Mouse (Mus musculus) embryonic facial prominence, embryonic 11.5 days (tissue): Measurements from ENCODE around the gene Gm7030. TPM values are rescaled to one million over a fixed set of nuclear protein-coding genes. Genes with fewer than 3 reads are reported as not detected.
"Not testable (repeated sequence)": the region's sequence is repeated elsewhere in the genome, so short reads cannot be mapped to it uniquely, and the experiment has no call there.

Source experiments
- ATAC-seq: fragments of 200-750 bp; cut with Nextera tagmentation; replicated peaks from 2 replicates; pipeline ENCODE4 v1.8.0; 2017; ENCODE audit warnings: low read depth; ENCODE audit not compliant: insufficient number of reproducible peaks, low FRiP score, low TSS enrichment
- DNase-seq: peaks from one replicate; pipeline ENCODE4 v3.0.0-alpha.2; 2015; ENCODE audit warnings: low spot score
- H3K27ac ChIP-seq: fragments of 300-500 bp; sonication (generic); replicated peaks from 2 replicates; pipeline ENCODE4 v1.5.1; 2014; ENCODE audit warnings: mild to moderate bottlenecking, low read depth, low read length, control low read depth
- H3K27me3 ChIP-seq: fragments of 300-500 bp; sonication (generic); 2 replicates; pipeline ENCODE4 v1.6.1; 2014; ENCODE audit warnings: mild to moderate bottlenecking, low read length, moderate library complexity, mixed read lengths; ENCODE audit not compliant: control insufficient read depth, insufficient read depth
- H3K36me3 ChIP-seq: fragments of 300-500 bp; sonication (generic); replicated peaks from 2 replicates; pipeline ENCODE4 v1.6.1; 2014; ENCODE audit warnings: low read depth, mild to moderate bottlenecking, low read length, moderate library complexity, mixed read lengths; ENCODE audit not compliant: control insufficient read depth, insufficient read depth
- H3K4me1 ChIP-seq: fragments of 300-500 bp; sonication (generic); 2 replicates; pipeline ENCODE4 v1.6.1; 2014; ENCODE audit warnings: low read length, mixed read lengths; ENCODE audit not compliant: control insufficient read depth, insufficient read depth
- H3K4me2 ChIP-seq: fragments of 300-500 bp; sonication (generic); 2 replicates; pipeline ENCODE4 v1.6.1; 2014; ENCODE audit warnings: low read depth, mild to moderate bottlenecking, control low read depth, low read length, moderate library complexity
- H3K4me3 ChIP-seq: fragments of 300-500 bp; sonication (generic); 2 replicates; pipeline ENCODE4 v1.5.1; 2014; ENCODE audit warnings: low read depth, low read length, control low read depth
- H3K9ac ChIP-seq: fragments of 300-500 bp; sonication (generic); replicated peaks from 2 replicates; pipeline ENCODE4 v1.6.1; 2014; ENCODE audit warnings: mild to moderate bottlenecking, control low read depth, low read length
- H3K9me3 ChIP-seq: fragments of 300-500 bp; sonication (generic); replicated peaks from 2 replicates; pipeline ENCODE4 v1.6.1; 2016; ENCODE audit warnings: mild to moderate bottlenecking, low read length, inconsistent platforms, mixed read lengths; ENCODE audit not compliant: control insufficient read depth
- WGBS: fragments of 180-500 bp; shearing (Covaris S2); extraction: QIAGEN DNeasy Blood & Tissue Kit; methylation state at CpG from one replicate; pipeline ENCODE4 v1.1.7; 2014; 5-methylcytosine and 5-hydroxymethylcytosine counted together
- polyA plus RNA-seq: library from polyadenylated mRNA; unstranded; fragments of >200 nt; fragmentation: Nextera tagmentation; extraction: Ambion mirVana; gene quantifications from 2 replicates; pipeline ENCODE4 v1.2.1, GENCODE M21; 2014

Gene Gm7030
- polyA plus RNA-seq, 1 experiment from 2014 or later: not detected

DNA sequence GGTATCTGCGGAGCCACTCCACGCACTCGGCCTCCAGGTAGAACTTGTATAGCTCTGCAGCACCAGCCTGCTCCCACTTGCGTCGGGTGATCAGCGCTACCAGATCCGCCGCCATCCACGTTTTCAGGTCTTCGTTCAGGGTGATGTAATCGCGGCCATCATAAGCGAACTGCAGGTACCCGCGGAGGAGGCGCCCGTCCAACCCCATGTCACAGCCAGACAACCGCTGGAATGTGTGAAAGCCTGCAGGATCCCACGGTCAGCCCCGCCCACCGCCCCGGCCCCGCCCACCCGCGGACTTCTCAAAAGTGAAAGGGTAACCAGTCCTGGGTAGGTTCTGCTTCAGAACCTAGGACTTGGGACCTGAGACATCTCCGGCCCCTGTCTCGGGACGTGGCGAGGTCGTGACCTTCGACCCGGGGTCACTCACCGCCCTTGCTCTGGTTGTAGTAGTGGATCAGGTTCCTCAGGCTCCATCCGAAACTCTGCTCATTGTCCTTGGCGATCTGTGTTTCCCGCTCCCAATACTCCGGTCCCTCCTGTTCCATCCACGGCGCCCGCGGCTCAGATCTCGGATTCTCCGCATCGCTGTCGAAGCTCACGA, 45.9 kb downstream of the Gm7030 start:
- Histone ChIP-seq H3K9me3 (no peaks in the 10 kb centered on the region), H3K4me3 (peak overlapping the region; percentile 38), H3K27me3 (peaks cover 12% of the 10 kb centered on the region), H3K27ac (no peak overlapping the region), H3K4me2 (peak overlapping the region; percentile 66), H3K4me1 (no peaks in the 10 kb centered on the region), H3K36me3 (no peaks in the 10 kb centered on the region), H3K9ac (peak overlapping the region; percentile 52)
- DNase-seq (peak; percentile 65), ATAC-seq (peak; percentile 68)
- under 1% methylated on average over 46 of the region's 46 CpGs for WGBS

DNA sequence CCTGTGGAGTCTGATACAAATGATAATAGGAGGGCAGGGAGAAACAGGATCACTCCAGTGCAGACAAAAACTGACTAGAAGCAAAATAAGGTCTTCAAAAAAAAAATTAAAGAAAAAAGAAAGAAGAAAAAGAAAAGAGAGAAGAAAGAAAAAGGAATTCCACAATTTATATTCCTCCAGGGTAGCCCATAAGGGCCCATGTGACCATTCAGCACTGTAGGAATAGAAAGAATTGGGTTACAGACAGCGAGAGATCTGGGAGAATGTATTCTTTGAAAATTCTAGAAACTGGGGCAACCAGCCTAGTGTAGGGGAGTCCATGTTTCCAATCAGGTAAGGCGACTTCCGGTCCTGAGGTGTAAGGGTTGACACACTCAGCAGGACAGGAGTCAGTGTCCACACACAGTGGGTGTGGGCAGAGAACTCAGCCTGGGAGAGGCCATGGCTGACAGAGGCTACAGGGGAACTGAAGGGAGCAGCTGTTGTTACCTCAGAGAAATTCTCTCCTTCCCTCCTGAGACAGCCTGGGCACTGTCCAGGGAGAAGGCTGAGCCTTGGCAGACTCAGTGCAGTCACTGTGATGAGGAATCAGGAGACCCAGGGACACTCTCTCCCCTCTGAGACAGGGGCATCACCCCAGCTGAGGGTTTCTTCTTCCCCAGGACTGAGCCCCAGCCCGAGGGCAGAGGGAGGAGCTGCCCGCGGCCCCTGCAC, 46.5 kb downstream of the Gm7030 start:
- WGBS: 48% methylated on average over 3 of the region's 6 CpGs
- peak overlapping the region; percentile 66 for H3K4me2 ChIP-seq

DNA sequence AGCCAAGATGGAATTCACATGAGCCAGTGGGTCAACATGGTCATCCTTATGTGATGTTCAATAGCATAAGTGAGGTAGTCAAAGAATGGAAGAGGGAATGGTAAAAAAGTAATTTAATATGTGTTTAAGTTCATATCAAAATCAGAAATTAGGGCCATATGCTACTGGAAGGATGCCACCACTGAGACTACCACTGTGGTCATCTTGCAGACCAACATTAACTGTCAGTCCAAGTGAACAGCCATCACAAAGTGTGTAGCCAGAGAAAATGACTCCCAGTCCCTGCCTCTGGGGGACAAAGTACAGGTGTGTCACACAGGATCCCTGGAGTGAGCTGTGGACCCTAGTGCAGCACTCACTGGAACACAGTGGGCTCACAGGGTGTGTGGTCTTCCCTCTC, 47.3 kb downstream of the Gm7030 start:
- H3K27ac ChIP-seq, H3K4me3 ChIP-seq, H3K4me1 ChIP-seq, H3K9ac ChIP-seq, ATAC-seq, H3K4me2 ChIP-seq, H3K36me3 ChIP-seq, DNase-seq, H3K9me3 ChIP-seq: not testable (repeated sequence)
- H3K27me3 ChIP-seq: peaks cover 12% of the 10 kb centered on the region

More for the DNA sequence above, 46.5 kb downstream of the Gm7030 start:
- H3K27ac ChIP-seq, H3K9ac ChIP-seq, H3K9me3 ChIP-seq, ATAC-seq, H3K4me1 ChIP-seq, H3K36me3 ChIP-seq, DNase-seq: not testable (repeated sequence)
- peaks cover 12% of the 10 kb centered on the region for H3K27me3 ChIP-seq
- peak overlapping the region; percentile 38 for H3K4me3 ChIP-seq

DNA sequence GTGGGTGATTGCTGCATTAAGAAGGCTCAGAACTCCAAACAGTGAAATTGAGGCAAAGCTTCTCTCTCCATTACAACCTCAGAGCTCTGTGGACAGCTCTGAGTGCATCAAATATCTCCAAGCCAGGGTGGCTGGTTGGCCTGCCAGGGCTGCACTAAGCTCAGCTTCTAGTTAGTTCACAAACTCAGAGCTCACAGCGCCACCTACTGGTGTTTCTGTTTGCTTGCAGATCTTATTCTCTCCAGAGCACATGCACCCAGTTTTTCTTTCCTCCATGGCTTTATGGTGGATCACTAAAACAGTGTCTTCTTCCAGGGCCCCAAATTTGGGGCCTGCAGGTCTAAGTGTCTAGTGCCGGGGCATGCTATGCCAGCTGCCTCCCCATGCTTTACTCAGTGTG, 68.4 kb downstream of the Gm7030 start:
- Histone ChIP-seq H3K36me3 (no peaks in the 10 kb centered on the region), H3K27ac (no peak overlapping the region), H3K9me3 (no peaks in the 10 kb centered on the region), H3K9ac (no peak overlapping the region), H3K27me3 (no peaks in the 10 kb centered on the region), H3K4me1 (no peaks in the 10 kb centered on the region), H3K4me2 (no peak overlapping the region), H3K4me3 (no peak overlapping the region)
- WGBS: 36% methylated on average over 2 of the region's 2 CpGs
- DNase-seq (peak; percentile 86), ATAC-seq (no peak)

Other genes starting within 250 kb of the Gm7030 start
- gene Dhx16, start 249.6 kb downstream of the Gm7030 start, polyA plus RNA-seq: 38.6 and 47.2 TPM in 2 replicates
- 21.2 and 25.6 TPM in 2 replicates for gene 2310061I04Rik, start 232.0 kb downstream of the Gm7030 start, polyA plus RNA-seq
- gene Atat1, start 219.3 kb downstream of the Gm7030 start, polyA plus RNA-seq: 101 and 108 TPM in 2 replicates
- gene Mrps18b, start 213.0 kb downstream of the Gm7030 start, polyA plus RNA-seq: 69.5 and 72.0 TPM in 2 replicates
- gene Ppp1r10, start 213.0 kb downstream of the Gm7030 start, polyA plus RNA-seq: 38.1 and 38.2 TPM in 2 replicates
- 96.7 and 112 TPM in 2 replicates for gene Abcf1, start 159.7 kb downstream of the Gm7030 start, polyA plus RNA-seq
- gene Gnl1, start 149.6 kb downstream of the Gm7030 start, polyA plus RNA-seq: 31.3 and 32.3 TPM in 2 replicates
- 37.7 and 38.2 TPM in 2 replicates for gene Prr3, start 149.2 kb downstream of the Gm7030 start, polyA plus RNA-seq
- gene H2-T24, start 108.9 kb downstream of the Gm7030 start, polyA plus RNA-seq: 2.2 and 2.4 TPM in 2 replicates
- gene H2-T23, start 96.6 kb downstream of the Gm7030 start, polyA plus RNA-seq: 3.7 and 3.9 TPM in 2 replicates
- gene H2-T22, start 86.7 kb downstream of the Gm7030 start, polyA plus RNA-seq: 12.7 and 13.2 TPM in 2 replicates
- not detected in 2 replicates for gene Gm6034, start 86.5 kb downstream of the Gm7030 start, polyA plus RNA-seq
- 0.20 TPM in 1 of 2 replicates, not detected in the other for gene Gm11127, start 71.1 kb downstream of the Gm7030 start, polyA plus RNA-seq
- gene Gm19684, start 7.7 kb downstream of the Gm7030 start, polyA plus RNA-seq: not detected in 2 replicates
- not detected in 2 replicates for gene Gm8909, start 39.1 kb upstream of the Gm7030 start, polyA plus RNA-seq
- gene H2-T3, start 60.9 kb upstream of the Gm7030 start, polyA plus RNA-seq: not detected in 2 replicates
- gene Rpp21, start 128.6 kb upstream of the Gm7030 start, polyA plus RNA-seq: 83.6 and 92.6 TPM in 2 replicates
- gene Trim39, start 142.8 kb upstream of the Gm7030 start, polyA plus RNA-seq: 14.0 and 15.6 TPM in 2 replicates
- not detected in 2 replicates for gene H2-M10.2, start 157.1 kb upstream of the Gm7030 start, polyA plus RNA-seq
- gene H2-M10.1, start 196.7 kb upstream of the Gm7030 start, polyA plus RNA-seq: not detected in 2 replicates
- not detected in 2 replicates for gene H2-M10.3, start 239.0 kb upstream of the Gm7030 start, polyA plus RNA-seq